Mouse (Mus musculus) ES-E14 (cell line): ENCODE results near the gene Galm.

ENCODE experiments used
- CHD2 ChIP-seq: IDR thresholded peaks from 2 replicates; pipeline ENCODE4 v1.6.1; 2014; ENCODE audit warnings: mild to moderate bottlenecking, low read depth, low read length, inconsistent platforms
- HCFC1 ChIP-seq: IDR thresholded peaks from 2 replicates; pipeline ENCODE4 v1.6.1; 2012; ENCODE audit warnings: low read length, inconsistent platforms, borderline replicate concordance; ENCODE audit not compliant: insufficient read depth
- ZC3H11A ChIP-seq: IDR thresholded peaks from 2 replicates; pipeline ENCODE4 v1.6.1; 2012; ENCODE audit warnings: low read depth, mild to moderate bottlenecking, inconsistent platforms, low read length, borderline replicate concordance
- ZNF384 ChIP-seq: IDR thresholded peaks from 2 replicates; pipeline ENCODE4 v1.6.1; 2012; ENCODE audit warnings: low read depth, low read length, inconsistent platforms

DNA sequence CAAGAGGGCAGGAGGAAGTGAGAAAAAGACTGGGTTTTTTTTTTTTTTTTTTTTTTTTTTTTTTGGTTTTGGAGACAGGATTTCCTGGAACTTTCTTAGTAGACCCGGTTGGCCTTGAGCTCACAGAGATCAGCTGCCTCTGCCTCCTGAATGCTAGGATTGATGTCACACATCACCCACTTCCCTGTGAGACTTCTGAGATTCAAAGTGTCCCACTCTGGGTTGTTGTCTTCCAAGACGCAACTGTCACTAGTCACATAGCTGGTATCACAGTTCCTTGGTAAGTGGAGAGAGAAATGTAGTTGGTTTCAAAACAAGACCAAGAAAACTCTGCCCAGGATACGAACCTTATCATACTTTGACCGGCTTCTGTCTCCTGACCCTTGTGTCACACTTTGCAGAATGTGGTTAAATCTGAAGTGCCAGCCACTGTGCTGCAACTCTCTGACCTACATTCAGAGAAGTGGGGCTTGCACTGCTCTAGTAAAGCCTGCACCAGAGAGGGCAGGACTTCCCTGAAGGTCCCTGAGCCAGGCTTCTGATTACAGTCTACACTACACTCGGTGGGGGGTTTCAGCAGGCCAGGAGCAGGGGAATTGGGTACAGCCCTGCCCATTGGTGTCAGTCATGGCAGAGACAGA lies 14.5 kb upstream of the Galm start:
- TF ChIP-seq CHD2 = no peak
- no peak for TF ChIP-seq HCFC1
- no peak for TF ChIP-seq ZC3H11A
- 0 out of 2 replicates have a peak, but pooled peaks have one; percentile 2 for TF ChIP-seq ZNF384
